12 mouse cellular contexts compared by ENCODE assay signal in the genomic region with DNA sequence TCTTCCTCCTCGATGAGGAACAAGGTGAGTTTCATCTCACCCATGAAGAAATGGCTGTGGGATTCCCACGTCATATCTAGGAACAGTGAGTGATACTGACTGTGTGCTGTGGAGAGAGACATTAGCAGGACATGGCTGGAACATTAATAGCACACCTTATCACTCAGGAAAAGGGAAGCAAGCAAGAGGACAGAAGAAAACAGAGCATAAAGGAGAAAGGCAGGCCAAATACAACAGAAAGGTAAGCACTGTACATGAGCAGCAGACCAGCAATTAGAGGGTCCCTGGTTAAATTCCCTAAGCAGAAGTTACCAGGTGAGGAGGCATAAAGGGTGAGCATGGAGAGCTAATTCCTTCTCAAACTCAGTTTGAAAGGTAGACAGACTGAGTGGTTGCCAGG. TPM values are rescaled to one million over a fixed set of nuclear protein-coding genes. Genes with fewer than 3 reads are reported as not detected.
DNase-seq lines count a peak whose midpoint lies in the region; ATAC-seq and TF ChIP-seq lines count a peak whose summit lies in the region.
"Had no signal": no experiment of that assay in that cellular context is flagged by ENCODE, and none has a peak within 500 bp of the region (broad histone marks: within the 10 kb centered on the region; RNA-seq: fewer than 3 reads in every experiment).

No protein-coding gene starts in this region.

- H3K4me2 ChIP-seq in limb, embryonic 15.5 days = no peak overlapping the region
- H3K4me2 ChIP-seq in liver, postnatal 0 days (ENCODE audit: low read depth, low read length) = 0 out of 2 replicates have a peak overlapping the region, but pooled peaks have one; percentile 15
- no peak overlapping the region for H3K4me2 ChIP-seq in stomach, embryonic 16.5 days (ENCODE audit: low read depth, low read length)
- H3K4me2 ChIP-seq in forebrain, postnatal 0 days (ENCODE audit: low read depth) = no peak overlapping the region
- H3K4me2 ChIP-seq: liver, embryonic 13.5 days had no signal

- H3K36me3 ChIP-seq in heart, embryonic 10.5 days = peaks cover 18% of the 10 kb centered on the region
- H3K36me3 ChIP-seq in limb, embryonic 15.5 days = no peaks in the 10 kb centered on the region
- peaks cover 50% of the 10 kb centered on the region for H3K36me3 ChIP-seq in limb, embryonic 10.5 days
- H3K36me3 ChIP-seq in liver, postnatal 0 days (replicated peaks; ENCODE audit: insufficient read depth, low read length) = no peaks in the 10 kb centered on the region; the same call in 1 of the 2 replicates
- H3K36me3 ChIP-seq in stomach, embryonic 16.5 days (ENCODE audit: control insufficient read depth, insufficient read depth, low read length) = no peaks in the 10 kb centered on the region
- peaks cover under 1% of the 10 kb centered on the region; the same call in 1 of the 2 replicates for H3K36me3 ChIP-seq in forebrain, postnatal 0 days (ENCODE audit: insufficient read depth)

- no peak for ATAC-seq in limb, embryonic 15.5 days (ENCODE audit: insufficient number of reproducible peaks, low FRiP score, low TSS enrichment, low read depth)
- ATAC-seq in liver, postnatal 0 days = no peak
- no peak for ATAC-seq in stomach, embryonic 16.5 days (ENCODE audit: insufficient read depth, low FRiP score)
- ATAC-seq in forebrain, postnatal 0 days = no peak

- no peaks in the 10 kb centered on the region for H3K9me3 ChIP-seq in heart, embryonic 10.5 days
- no peaks in the 10 kb centered on the region for H3K9me3 ChIP-seq in limb, embryonic 15.5 days
- no peaks in the 10 kb centered on the region for H3K9me3 ChIP-seq in limb, embryonic 10.5 days (replicated peaks)
- H3K9me3 ChIP-seq in liver, postnatal 0 days (ENCODE audit: low read length) = no peaks in the 10 kb centered on the region
- no peaks in the 10 kb centered on the region for H3K9me3 ChIP-seq in stomach, embryonic 16.5 days (replicated peaks; ENCODE audit: control insufficient read depth, low read length)
- H3K9me3 ChIP-seq in forebrain, postnatal 0 days (ENCODE audit: low read length) = no peaks in the 10 kb centered on the region
- H3K9me3 ChIP-seq: liver, embryonic 13.5 days had no signal

- no peaks in the 10 kb centered on the region for H3K27me3 ChIP-seq in heart, embryonic 10.5 days (ENCODE audit: insufficient read depth, poor library complexity, severe bottlenecking)
- H3K27me3 ChIP-seq in limb, embryonic 15.5 days = no peaks in the 10 kb centered on the region
- H3K27me3 ChIP-seq in limb, embryonic 10.5 days (ENCODE audit: low read depth, poor library complexity, severe bottlenecking) = no peaks in the 10 kb centered on the region
- no peaks in the 10 kb centered on the region for H3K27me3 ChIP-seq in liver, postnatal 0 days (ENCODE audit: insufficient read depth, low read length)
- no peaks in the 10 kb centered on the region for H3K27me3 ChIP-seq in stomach, embryonic 16.5 days (ENCODE audit: control insufficient read depth, insufficient read depth, low read length)
- no peaks in the 10 kb centered on the region for H3K27me3 ChIP-seq in forebrain, postnatal 0 days (ENCODE audit: insufficient read depth, low read length)
- H3K27me3 ChIP-seq: liver, embryonic 13.5 days had no signal

- intact Hi-C loops in heart, postnatal 10 days (cut with DNase I) = no loop called here

- no peak overlapping the region for H3K9ac ChIP-seq in limb, embryonic 15.5 days
- no peak overlapping the region for H3K9ac ChIP-seq in liver, postnatal 0 days (replicated peaks)
- no peak overlapping the region for H3K9ac ChIP-seq in stomach, embryonic 16.5 days (ENCODE audit: low read length)
- no peak overlapping the region for H3K9ac ChIP-seq in forebrain, postnatal 0 days
- H3K9ac ChIP-seq: liver, embryonic 13.5 days had no signal

- H3K4me1 ChIP-seq in heart, embryonic 10.5 days = peaks cover 39% of the 10 kb centered on the region
- peaks cover 16% of the 10 kb centered on the region for H3K4me1 ChIP-seq in limb, embryonic 15.5 days
- H3K4me1 ChIP-seq in limb, embryonic 10.5 days = peaks cover 5% of the 10 kb centered on the region; the same call in 1 of the 2 replicates
- peaks cover 11% of the 10 kb centered on the region for H3K4me1 ChIP-seq in liver, postnatal 0 days (ENCODE audit: insufficient read depth)
- peaks cover 14% of the 10 kb centered on the region for H3K4me1 ChIP-seq in stomach, embryonic 16.5 days (ENCODE audit: control insufficient read depth, insufficient read depth, low read length)
- no peaks in the 10 kb centered on the region for H3K4me1 ChIP-seq in forebrain, postnatal 0 days (ENCODE audit: insufficient read depth)

- peak overlapping the region; percentile 50; the same call in 1 of the 2 replicates for H3K27ac ChIP-seq in heart, embryonic 10.5 days
- H3K27ac ChIP-seq in limb, embryonic 15.5 days = 0 out of 2 replicates have a peak overlapping the region, but pooled peaks have one; percentile 13
- H3K27ac ChIP-seq in limb, embryonic 10.5 days = no peak overlapping the region
- H3K27ac ChIP-seq in liver, postnatal 0 days (ENCODE audit: low read depth) = no peak overlapping the region
- peak overlapping the region; percentile 75 for H3K27ac ChIP-seq in stomach, embryonic 16.5 days (ENCODE audit: low read length)
- no peak overlapping the region for H3K27ac ChIP-seq in forebrain, postnatal 0 days (ENCODE audit: low read depth, low read length)
- H3K27ac ChIP-seq: liver, embryonic 13.5 days had no signal

- no peak for TF ChIP-seq EP300 in liver, postnatal 0 days (IDR thresholded peaks at IDR 0.05; ENCODE audit: low read depth)

- DNase-seq in heart, embryonic 10.5 days (ENCODE audit: low spot score) = no peak
- no peak for DNase-seq in heart, postnatal 10 days
- no peak for DNase-seq in limb, embryonic 10.5 days (ENCODE audit: low spot score)
- DNase-seq in liver, postnatal 0 days = no peak
- no peak for DNase-seq in forebrain, postnatal 0 days
- no peak for DNase-seq in thymus, postnatal 4 days
- DNase-seq: adrenal gland, adult 8-10 months; cerebellum, postnatal 25 days; liver, embryonic 13.5 days; thymus, adult 2 months had no signal

- TF ChIP-seq CTCF in liver, postnatal 0 days (IDR thresholded peaks at IDR 0.05; ENCODE audit: low read depth) = no peak
- TF ChIP-seq CTCF in forebrain, postnatal 0 days (IDR thresholded peaks at IDR 0.05; ENCODE audit: low read depth) = no peak

- H3K4me3 ChIP-seq in heart, embryonic 10.5 days = no peak overlapping the region
- H3K4me3 ChIP-seq in limb, embryonic 15.5 days = no peak overlapping the region
- no peak overlapping the region for H3K4me3 ChIP-seq in limb, embryonic 10.5 days
- no peak overlapping the region for H3K4me3 ChIP-seq in liver, postnatal 0 days (ENCODE audit: low read depth, low read length)
- no peak overlapping the region for H3K4me3 ChIP-seq in stomach, embryonic 16.5 days (replicated peaks; ENCODE audit: low read length)
- H3K4me3 ChIP-seq in forebrain, postnatal 0 days (ENCODE audit: low read depth, low read length) = no peak overlapping the region
- H3K4me3 ChIP-seq: liver, embryonic 13.5 days had no signal

- 67% methylated on average over 2 of the region's 2 CpGs for WGBS in heart, embryonic 10.5 days
- WGBS in limb, embryonic 15.5 days = 94% methylated on average over 2 of the region's 2 CpGs
- WGBS in limb, embryonic 10.5 days = 97% methylated on average over 2 of the region's 2 CpGs
- 31% methylated on average over 2 of the region's 2 CpGs for WGBS in liver, postnatal 0 days (ENCODE audit: insufficient replicate concordance)
- WGBS in stomach, embryonic 16.5 days = 83% methylated on average over 2 of the region's 2 CpGs
- 97% methylated on average over 2 of the region's 2 CpGs for WGBS in forebrain, postnatal 0 days

RNA-seq across cellular contexts. Expression of gene Maml1, which starts 17.0 kb away (rescaled TPM):
- 3.3 and 4.7 TPM in 2 replicates for polyA plus RNA-seq in heart, embryonic 10.5 days (2016; fragmentation: Nextera tagmentation; extraction: Ambion mirVana)
- total RNA-seq in heart, postnatal 10 days (2021) = 10 to 100 TPM; 19.2 to 20.3 TPM
- 5.4 and 6.1 TPM in 2 replicates for polyA plus RNA-seq in limb, embryonic 15.5 days (2015; fragmentation: Nextera tagmentation; extraction: Ambion mirVana)
- polyA plus RNA-seq in limb, embryonic 10.5 days (2016; fragmentation: Nextera tagmentation; extraction: Ambion mirVana) = 7.3 and 7.7 TPM in 2 replicates
- polyA plus RNA-seq in liver, postnatal 0 days (2015; fragmentation: Nextera tagmentation; extraction: Ambion mirVana) = 1.6 TPM in 2 replicates
- 4.1 and 4.7 TPM in 2 replicates for polyA plus RNA-seq in stomach, embryonic 16.5 days (2015; fragmentation: Nextera tagmentation; extraction: Ambion mirVana)
- 8.2 and 10.8 TPM in 2 replicates for total RNA-seq in forebrain, postnatal 0 days (2014; rRNA removed)
- polyA plus RNA-seq in forebrain, postnatal 0 days (2015; fragmentation: Nextera tagmentation; extraction: Ambion mirVana) = 1.5 and 1.6 TPM in 2 replicates

RNA-seq across cellular contexts. Expression of gene Ltc4s, which starts 36.7 kb away (rescaled TPM):
- 0.42 and 0.60 TPM in 2 replicates for polyA plus RNA-seq in heart, embryonic 10.5 days (2016; fragmentation: Nextera tagmentation; extraction: Ambion mirVana)
- 1 to 10 TPM; 5.0 to 5.9 TPM for total RNA-seq in heart, postnatal 10 days (2021)
- polyA plus RNA-seq in limb, embryonic 15.5 days (2015; fragmentation: Nextera tagmentation; extraction: Ambion mirVana) = 2.1 and 3.0 TPM in 2 replicates
- polyA plus RNA-seq in limb, embryonic 10.5 days (2016; fragmentation: Nextera tagmentation; extraction: Ambion mirVana) = 0.55 and 0.90 TPM in 2 replicates
- polyA plus RNA-seq in liver, postnatal 0 days (2015; fragmentation: Nextera tagmentation; extraction: Ambion mirVana) = 0.68 and 0.89 TPM in 2 replicates
- 3.5 and 5.9 TPM in 2 replicates for polyA plus RNA-seq in stomach, embryonic 16.5 days (2015; fragmentation: Nextera tagmentation; extraction: Ambion mirVana)
- 1.5 and 6.1 TPM in 2 replicates for total RNA-seq in forebrain, postnatal 0 days (2014; rRNA removed)
- 6.1 TPM in 2 replicates for polyA plus RNA-seq in forebrain, postnatal 0 days (2015; fragmentation: Nextera tagmentation; extraction: Ambion mirVana)

RNA-seq across cellular contexts. Expression of gene Canx, which starts 50.4 kb away (rescaled TPM):
- 354 and 363 TPM in 2 replicates for polyA plus RNA-seq in heart, embryonic 10.5 days (2016; fragmentation: Nextera tagmentation; extraction: Ambion mirVana)
- total RNA-seq in heart, postnatal 10 days (2021) = 100 to 1,000 TPM; 270 to 302 TPM
- 293 and 330 TPM in 2 replicates for polyA plus RNA-seq in limb, embryonic 15.5 days (2015; fragmentation: Nextera tagmentation; extraction: Ambion mirVana)
- polyA plus RNA-seq in limb, embryonic 10.5 days (2016; fragmentation: Nextera tagmentation; extraction: Ambion mirVana) = 311 and 334 TPM in 2 replicates
- 125 and 130 TPM in 2 replicates for polyA plus RNA-seq in liver, postnatal 0 days (2015; fragmentation: Nextera tagmentation; extraction: Ambion mirVana)
- polyA plus RNA-seq in stomach, embryonic 16.5 days (2015; fragmentation: Nextera tagmentation; extraction: Ambion mirVana) = 341 and 342 TPM in 2 replicates
- 237 and 298 TPM in 2 replicates for total RNA-seq in forebrain, postnatal 0 days (2014; rRNA removed)
- 182 and 233 TPM in 2 replicates for polyA plus RNA-seq in forebrain, postnatal 0 days (2015; fragmentation: Nextera tagmentation; extraction: Ambion mirVana)

Comparison
In these comparisons a context has a peak if more than half of its experiments do, and no peak if none do; other contexts are left out.
1. H3K27ac ChIP-seq: peak in heart, embryonic 10.5 days (single experiment), limb, embryonic 15.5 days (single experiment) and stomach, embryonic 16.5 days (single experiment); none in limb, embryonic 10.5 days (single experiment), liver, postnatal 0 days (single experiment) and forebrain, postnatal 0 days (single experiment).